Mouse (Mus musculus) stomach, embryonic 16.5 days (tissue): Measurements from ENCODE around the gene Bcl2l11. TPM values are rescaled to one million over a fixed set of nuclear protein-coding genes. Genes with fewer than 3 reads are reported as not detected.
"Not testable (repeated sequence)": the region's sequence is repeated elsewhere in the genome, so short reads cannot be mapped to it uniquely, and the experiment has no call there.

Source experiments
- ATAC-seq: fragments of 200-750 bp; cut with Nextera tagmentation; 2 replicates; pipeline ENCODE4 v1.8.0; 2017; ENCODE audit warnings: moderate number of reproducible peaks, moderate TSS enrichment; ENCODE audit not compliant: insufficient read depth, low FRiP score
- H3K27ac ChIP-seq: fragments of 300-500 bp; sonication (generic); 2 replicates; pipeline ENCODE4 v1.5.1; 2014; ENCODE audit warnings: low read length
- H3K27me3 ChIP-seq: fragments of 300-500 bp; sonication (generic); 2 replicates; pipeline ENCODE4 v1.6.1; 2014; ENCODE audit warnings: low read length, control low read depth, mixed read lengths; ENCODE audit not compliant: control insufficient read depth, insufficient read depth
- H3K36me3 ChIP-seq: fragments of 300-500 bp; sonication (generic); 2 replicates; pipeline ENCODE4 v1.6.1; 2014; ENCODE audit warnings: low read length; ENCODE audit not compliant: control insufficient read depth, insufficient read depth
- H3K4me1 ChIP-seq: fragments of 300-500 bp; sonication (generic); 2 replicates; pipeline ENCODE4 v1.6.1; 2014; ENCODE audit warnings: low read length, control low read depth, mixed read lengths; ENCODE audit not compliant: control insufficient read depth, insufficient read depth
- H3K4me2 ChIP-seq: fragments of 300-500 bp; sonication (generic); 2 replicates; pipeline ENCODE4 v1.6.1; 2014; ENCODE audit warnings: low read depth, low read length, mixed read lengths
- H3K4me3 ChIP-seq: fragments of 300-500 bp; sonication (generic); replicated peaks from 2 replicates; pipeline ENCODE4 v1.5.1; 2014; ENCODE audit warnings: mild to moderate bottlenecking, low read length
- H3K9ac ChIP-seq: fragments of 300-500 bp; sonication (generic); 2 replicates; pipeline ENCODE4 v1.6.1; 2014; ENCODE audit warnings: low read length
- H3K9me3 ChIP-seq: fragments of 300-500 bp; sonication (generic); replicated peaks from 2 replicates; pipeline ENCODE4 v1.6.1; 2016; ENCODE audit warnings: low read length, control low read depth; ENCODE audit not compliant: control insufficient read depth
- WGBS: fragments of 180-500 bp; shearing (Covaris S2); extraction: QIAGEN DNeasy Blood & Tissue Kit; methylation state at CpG from one replicate; pipeline ENCODE4 v1.1.7; 2014; 5-methylcytosine and 5-hydroxymethylcytosine counted together
- polyA plus RNA-seq: library from polyadenylated mRNA; unstranded; fragments of >200 nt; fragmentation: Nextera tagmentation; extraction: Ambion mirVana; gene quantifications from 2 replicates; pipeline ENCODE4 v1.2.1, GENCODE M21; 2015

The Bcl2l11 gene
- polyA plus RNA-seq, 1 experiment from 2014 or later = 14.3 TPM

DNA sequence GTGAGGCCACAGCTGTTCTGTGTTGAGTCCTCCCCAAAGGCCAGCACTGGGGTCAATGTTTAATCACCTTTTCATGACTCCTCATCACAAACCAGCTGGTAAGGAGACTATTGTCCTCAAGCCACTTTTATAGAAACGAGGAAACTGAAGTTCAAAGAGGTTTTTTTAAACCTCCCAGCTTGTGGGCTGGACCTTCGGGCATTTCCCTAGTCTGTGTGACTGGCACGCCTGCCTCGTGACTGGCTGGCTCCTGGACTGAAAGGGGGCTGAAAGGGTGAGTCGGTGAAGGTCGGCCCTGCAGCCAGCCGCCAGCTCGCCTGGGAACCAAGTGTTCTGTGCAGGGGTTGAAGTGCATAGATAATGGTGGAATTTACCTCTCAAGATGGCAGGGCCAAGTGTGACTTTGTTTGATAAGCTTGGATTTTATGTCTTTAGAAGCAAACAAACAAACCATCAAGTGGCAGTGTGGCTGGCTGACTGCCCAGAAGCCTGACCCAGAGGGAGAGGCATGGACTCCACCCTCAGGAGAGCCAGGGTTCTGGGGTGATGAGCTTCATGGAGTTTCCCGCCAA lies 54.1 kb downstream of the Bcl2l11 start:
- 37% methylated on average over 9 of the region's 9 CpGs for WGBS
- Histone ChIP-seq H3K4me1 (peaks cover 28% of the 10 kb centered on the region), H3K9ac (no peak overlapping the region), H3K4me2 (peak overlapping the region; percentile 11; the same call in 1 of the 2 replicates), H3K4me3 (no peak overlapping the region), H3K27me3 (no peaks in the 10 kb centered on the region), H3K36me3 (no peaks in the 10 kb centered on the region), H3K9me3 (no peaks in the 10 kb centered on the region), H3K27ac (peak overlapping the region; percentile 66)
- ATAC-seq = peak; percentile 87

DNA sequence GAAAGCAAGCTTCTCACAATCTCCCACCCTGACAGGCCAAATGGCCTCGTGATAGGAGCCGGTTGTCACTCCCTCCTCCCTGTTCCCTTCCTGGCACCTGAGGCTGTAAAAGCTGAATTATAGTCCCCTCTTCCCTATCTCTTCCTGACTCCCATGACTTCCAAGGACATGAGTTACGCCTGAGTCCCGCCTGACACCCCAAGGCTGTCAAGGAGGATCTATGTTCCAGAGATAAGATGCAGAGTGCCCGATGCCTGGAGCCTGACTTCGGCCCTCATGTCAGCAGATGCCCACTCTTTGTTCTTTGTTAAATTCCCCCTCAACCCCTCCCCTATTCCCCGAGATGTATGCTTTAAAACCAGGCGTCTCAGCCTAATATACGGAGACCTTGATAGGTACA lies 56.3 kb downstream of the Bcl2l11 start:
- not testable (repeated sequence) for H3K27me3 ChIP-seq, H3K9ac ChIP-seq, H3K4me3 ChIP-seq, H3K27ac ChIP-seq, ATAC-seq, H3K9me3 ChIP-seq, H3K4me2 ChIP-seq, H3K36me3 ChIP-seq
- peaks cover 17% of the 10 kb centered on the region for H3K4me1 ChIP-seq
- 84% methylated on average over 9 of the region's 9 CpGs for WGBS

DNA sequence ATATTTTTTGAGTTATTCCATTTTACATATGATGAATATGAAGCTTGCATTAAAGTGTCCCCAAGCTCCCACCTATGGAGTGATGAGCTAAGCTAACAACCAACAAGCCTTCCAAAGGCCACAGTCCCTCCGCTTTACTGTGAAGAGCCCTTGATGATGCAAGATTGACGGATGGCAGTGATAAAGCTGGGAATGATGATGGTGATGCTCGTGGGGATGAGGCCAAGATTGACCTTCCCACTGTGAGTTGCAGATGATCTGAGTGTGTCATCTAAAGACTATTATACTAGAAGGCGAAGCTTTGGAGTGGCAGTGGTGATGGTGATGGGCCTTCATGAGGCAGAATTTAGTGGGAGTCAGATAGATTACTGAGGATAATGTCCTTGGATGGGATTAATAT lies 56.9 kb downstream of the Bcl2l11 start:
- no peaks in the 10 kb centered on the region for H3K36me3 ChIP-seq
- ATAC-seq = no peak
- no peaks in the 10 kb centered on the region for H3K27me3 ChIP-seq
- no peak overlapping the region for H3K4me2 ChIP-seq
- no peaks in the 10 kb centered on the region for H3K9me3 ChIP-seq
- H3K9ac ChIP-seq = no peak overlapping the region
- H3K27ac ChIP-seq = no peak overlapping the region
- no peak overlapping the region for H3K4me3 ChIP-seq
- peaks cover 12% of the 10 kb centered on the region for H3K4me1 ChIP-seq
- WGBS = 91% methylated on average over 4 of the region's 4 CpGs

DNA sequence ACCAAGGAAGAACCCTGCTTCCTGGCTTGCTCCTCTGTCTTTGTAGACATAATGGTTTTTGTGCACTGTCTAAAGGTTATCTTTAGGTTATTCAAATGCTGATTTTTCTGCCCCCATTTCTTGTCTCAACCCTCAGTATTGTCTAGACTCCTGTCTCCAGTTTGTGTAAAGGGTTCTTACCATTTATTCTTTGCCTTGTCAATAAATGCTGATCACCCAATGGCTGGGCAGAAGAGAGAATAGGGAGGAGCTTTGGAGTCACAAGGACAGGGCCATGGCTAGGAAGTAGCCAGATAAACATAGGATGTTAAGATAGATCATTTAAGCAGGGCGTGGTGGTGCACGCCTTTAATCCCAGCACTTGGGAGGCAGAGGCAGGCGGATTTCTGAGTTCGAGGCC lies 57.9 kb downstream of the Bcl2l11 start:
- no peaks in the 10 kb centered on the region for H3K9me3 ChIP-seq
- H3K27ac ChIP-seq = no peak overlapping the region
- H3K27me3 ChIP-seq = no peaks in the 10 kb centered on the region
- no peak for ATAC-seq
- no peak overlapping the region for H3K4me3 ChIP-seq
- 93% methylated on average over 4 of the region's 4 CpGs for WGBS
- H3K9ac ChIP-seq = no peak overlapping the region
- no peak overlapping the region for H3K4me2 ChIP-seq
- peaks cover 9% of the 10 kb centered on the region; the same call in 1 of the 2 replicates for H3K4me1 ChIP-seq
- no peaks in the 10 kb centered on the region for H3K36me3 ChIP-seq

DNA sequence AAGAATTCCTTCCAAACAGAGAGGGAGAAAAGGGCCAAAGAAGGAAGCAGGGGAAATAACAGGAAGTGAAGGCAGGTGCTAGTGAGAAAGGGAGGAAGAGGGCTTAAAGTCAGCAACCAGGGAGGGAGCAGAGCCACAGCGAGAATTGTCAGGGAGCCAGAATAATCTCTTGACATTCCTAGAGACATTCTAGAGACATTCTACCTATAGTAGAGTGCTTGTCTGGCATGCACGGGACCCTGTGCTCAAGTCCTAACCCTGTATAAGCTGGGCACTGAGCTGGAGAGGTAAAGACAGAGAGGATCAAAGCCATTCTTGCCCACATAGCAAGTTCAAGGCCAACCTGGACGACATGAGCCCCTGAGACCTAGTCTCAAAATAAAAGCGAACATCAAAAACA lies 60.1 kb downstream of the Bcl2l11 start:
- H3K4me1 ChIP-seq = no peaks in the 10 kb centered on the region
- no peaks in the 10 kb centered on the region for H3K27me3 ChIP-seq
- no peak for ATAC-seq
- H3K4me3 ChIP-seq = no peak overlapping the region
- 68% methylated on average over 4 of the region's 4 CpGs for WGBS
- H3K9me3 ChIP-seq = no peaks in the 10 kb centered on the region
- no peak overlapping the region for H3K9ac ChIP-seq
- no peak overlapping the region for H3K27ac ChIP-seq
- H3K4me2 ChIP-seq = no peak overlapping the region
- no peaks in the 10 kb centered on the region for H3K36me3 ChIP-seq

DNA sequence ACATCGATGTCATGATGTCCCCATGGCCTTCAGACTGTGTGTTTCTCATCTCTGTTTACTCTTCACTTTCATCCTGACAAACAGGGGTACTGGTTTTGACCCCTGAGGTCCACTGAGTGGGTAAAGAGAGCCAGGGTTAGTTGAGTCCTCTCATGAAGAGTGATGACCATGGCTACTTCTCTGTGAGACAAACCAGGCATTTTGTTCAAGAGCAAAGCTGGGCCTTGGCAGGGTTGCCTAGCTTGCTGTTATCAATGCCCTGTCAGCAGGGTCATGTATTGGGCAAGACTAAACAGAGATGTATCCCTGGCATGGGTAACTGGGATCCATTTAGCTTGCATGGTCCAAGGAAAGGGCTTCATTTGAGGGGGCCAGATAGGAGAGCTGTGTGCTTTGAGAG lies 61.4 kb downstream of the Bcl2l11 start:
- Histone ChIP-seq H3K9me3 (no peaks in the 10 kb centered on the region), H3K4me2 (no peak overlapping the region), H3K36me3 (no peaks in the 10 kb centered on the region), H3K27ac (no peak overlapping the region), H3K4me1 (no peaks in the 10 kb centered on the region), H3K9ac (no peak overlapping the region), H3K4me3 (no peak overlapping the region), H3K27me3 (no peaks in the 10 kb centered on the region)
- WGBS = 82% methylated on average over 1 of the region's 1 CpGs
- no peak for ATAC-seq

DNA sequence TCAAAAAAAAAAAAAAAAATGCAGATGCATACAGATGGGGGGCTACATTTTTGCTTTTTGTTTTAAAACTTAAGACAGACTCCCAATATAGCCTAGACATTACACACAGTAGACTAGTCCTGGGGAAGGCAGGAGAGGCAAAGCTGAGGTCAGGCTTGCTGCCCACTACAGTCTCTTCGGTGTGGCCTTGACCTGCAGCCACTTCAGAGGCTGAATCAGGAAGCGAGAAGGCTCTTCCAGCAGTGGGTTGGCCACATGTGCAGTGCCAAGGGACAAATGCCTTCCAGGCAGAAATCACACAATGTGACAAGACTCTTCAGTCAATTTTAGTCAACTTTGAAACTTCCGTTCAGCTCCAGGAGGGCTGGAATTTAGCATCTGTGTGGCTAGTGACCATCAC lies 62.6 kb downstream of the Bcl2l11 start:
- Histone ChIP-seq H3K4me3 (no peak overlapping the region), H3K4me2 (no peak overlapping the region), H3K27me3 (no peaks in the 10 kb centered on the region), H3K4me1 (no peaks in the 10 kb centered on the region), H3K36me3 (no peaks in the 10 kb centered on the region), H3K9me3 (no peaks in the 10 kb centered on the region), H3K9ac (no peak overlapping the region), H3K27ac (no peak overlapping the region)
- 88% methylated on average over 3 of the region's 3 CpGs for WGBS
- ATAC-seq = no peak

DNA sequence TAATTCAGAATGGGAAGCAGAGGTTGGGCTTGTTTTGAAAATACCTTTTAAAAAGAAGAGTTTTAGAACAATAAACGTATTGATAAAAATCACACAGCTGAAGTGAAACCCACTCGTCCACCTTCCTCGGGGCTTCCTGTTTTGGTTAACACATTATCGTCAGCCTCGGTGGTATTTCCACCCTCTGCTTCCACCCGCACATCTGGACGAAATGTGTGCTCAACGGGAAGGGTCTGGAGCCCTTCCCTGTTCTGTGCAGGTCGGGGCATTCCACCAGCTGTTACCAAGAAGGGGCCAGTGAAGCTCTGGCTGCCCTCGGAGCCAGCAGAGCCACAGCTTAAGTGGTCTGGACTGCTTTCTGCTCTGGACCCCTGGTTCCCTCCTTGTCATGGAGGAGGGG lies 63.9 kb downstream of the Bcl2l11 start:
- H3K4me1 ChIP-seq = no peaks in the 10 kb centered on the region
- H3K9me3 ChIP-seq = no peaks in the 10 kb centered on the region
- H3K4me2 ChIP-seq = no peak overlapping the region
- ATAC-seq = no peak
- H3K9ac ChIP-seq = no peak overlapping the region
- no peaks in the 10 kb centered on the region for H3K36me3 ChIP-seq
- 38% methylated on average over 10 of the region's 10 CpGs for WGBS
- H3K27ac ChIP-seq = no peak overlapping the region
- H3K4me3 ChIP-seq = no peak overlapping the region
- no peaks in the 10 kb centered on the region for H3K27me3 ChIP-seq

DNA sequence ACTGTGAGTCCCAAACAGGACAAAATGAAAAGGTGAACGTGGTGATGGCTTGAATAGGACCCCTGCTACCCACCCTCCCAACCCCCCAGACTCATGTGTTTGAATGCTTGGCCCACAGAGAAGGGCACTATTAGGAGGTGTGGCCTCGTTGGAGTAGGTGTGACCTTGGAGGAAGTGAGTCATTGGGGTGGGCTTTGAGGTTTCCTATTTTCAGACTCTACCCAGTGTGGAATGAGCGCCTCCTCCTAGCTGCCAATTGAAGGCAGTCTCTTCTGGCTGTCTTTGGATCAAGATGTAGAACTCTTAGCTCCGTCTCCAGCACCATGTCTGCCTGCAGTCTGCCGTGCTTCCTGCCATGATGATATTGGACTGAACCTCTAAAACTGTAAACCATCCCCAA lies 64.4 kb downstream of the Bcl2l11 start:
- no peak for ATAC-seq
- Histone ChIP-seq H3K9ac (no peak overlapping the region), H3K27me3 (no peaks in the 10 kb centered on the region), H3K27ac (no peak overlapping the region), H3K4me2 (no peak overlapping the region), H3K4me1 (no peaks in the 10 kb centered on the region), H3K9me3 (no peaks in the 10 kb centered on the region), H3K4me3 (no peak overlapping the region), H3K36me3 (no peaks in the 10 kb centered on the region)
- 68% methylated on average over 5 of the region's 5 CpGs for WGBS

DNA sequence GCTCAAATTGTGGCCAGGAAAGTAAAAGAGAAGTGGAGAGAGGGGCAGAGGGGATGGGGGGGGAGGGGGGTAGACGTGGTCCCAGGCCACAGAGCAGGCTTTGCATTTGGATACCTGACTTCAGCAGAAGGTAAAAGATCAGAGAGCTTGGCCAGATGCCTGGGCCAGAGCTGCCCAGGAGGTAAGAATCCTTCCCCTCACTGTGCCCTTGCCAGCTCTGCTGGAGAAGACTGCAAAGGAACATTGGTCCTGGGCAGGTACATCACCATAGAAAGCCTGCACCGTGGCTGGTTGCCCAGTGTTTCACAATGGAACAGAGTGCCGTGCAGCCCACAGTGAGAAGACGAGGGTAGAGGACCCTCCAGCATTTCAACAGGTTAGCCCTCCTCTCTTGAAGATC lies 67.6 kb downstream of the Bcl2l11 start:
- no peaks in the 10 kb centered on the region for H3K27me3 ChIP-seq
- no peaks in the 10 kb centered on the region for H3K9me3 ChIP-seq
- no peak overlapping the region for H3K27ac ChIP-seq
- no peak overlapping the region for H3K4me2 ChIP-seq
- H3K9ac ChIP-seq = no peak overlapping the region
- WGBS = 72% methylated on average over 4 of the region's 4 CpGs
- H3K4me3 ChIP-seq = no peak overlapping the region
- no peaks in the 10 kb centered on the region for H3K4me1 ChIP-seq
- ATAC-seq = no peak
- no peaks in the 10 kb centered on the region for H3K36me3 ChIP-seq
